ENCODE assay signal across 8 mouse cellular contexts in genomic region chr9:31348915-31349314, GRCm38 (mm10). TPM values are rescaled to one million over a fixed set of nuclear protein-coding genes. Genes with fewer than 3 reads are reported as not detected.
DNase-seq lines count a peak whose midpoint lies in the region; ATAC-seq and TF ChIP-seq lines count a peak whose summit lies in the region.

No protein-coding gene starts in this region.

- H3K27ac ChIP-seq in forebrain, embryonic 10.5 days: no peak overlapping the region
- no peak overlapping the region for H3K27ac ChIP-seq in lung, postnatal 0 days (ENCODE audit: low read length)

- H3K36me3 ChIP-seq in E14TG2a.4 (ENCODE audit: insufficient read depth, low read length): peaks cover 63% of the 10 kb centered on the region
- H3K36me3 ChIP-seq in forebrain, embryonic 10.5 days (replicated peaks): peaks cover 28% of the 10 kb centered on the region
- peaks cover 5% of the 10 kb centered on the region for H3K36me3 ChIP-seq in lung, postnatal 0 days (ENCODE audit: insufficient read depth, low read length)

- peaks cover 15% of the 10 kb centered on the region for H3K4me1 ChIP-seq in E14TG2a.4 (replicated peaks; ENCODE audit: low read depth, low read length)
- peaks cover 7% of the 10 kb centered on the region for H3K4me1 ChIP-seq in forebrain, embryonic 10.5 days
- no peaks in the 10 kb centered on the region for H3K4me1 ChIP-seq in lung, postnatal 0 days (ENCODE audit: insufficient read depth, low read depth, low read length)

- peak; percentile 90 for TF ChIP-seq CTCF in E14TG2a.4 (conservative IDR thresholded peaks at IDR 0.05; ENCODE audit: low read length)
- TF ChIP-seq CTCF in brain, embryonic 14.5 days (IDR thresholded peaks at IDR 0.05; ENCODE audit: borderline replicate concordance, extremely low read depth, insufficient read depth, insufficient read length): peak; percentile 96
- TF ChIP-seq CTCF in lung, postnatal 0 days (IDR thresholded peaks at IDR 0.05): peak; percentile 98

- no peak overlapping the region for H3K9ac ChIP-seq in lung, postnatal 0 days (replicated peaks; ENCODE audit: low read depth)

- 70% methylated on average over 11 of the region's 11 CpGs for WGBS in forebrain, embryonic 10.5 days
- WGBS in lung, postnatal 0 days: 59% methylated on average over 11 of the region's 11 CpGs

- no peaks in the 10 kb centered on the region for H3K27me3 ChIP-seq in E14TG2a.4 (ENCODE audit: insufficient read depth, low read length)
- H3K27me3 ChIP-seq in forebrain, embryonic 10.5 days (ENCODE audit: poor library complexity, severe bottlenecking): no peaks in the 10 kb centered on the region
- H3K27me3 ChIP-seq in lung, postnatal 0 days (replicated peaks; ENCODE audit: insufficient read depth, low read length): no peaks in the 10 kb centered on the region

- H3K4me2 ChIP-seq in lung, postnatal 0 days (replicated peaks; ENCODE audit: low read depth, low read length): no peak overlapping the region

- peak; percentile 65; the same call in 1 of the 2 replicates for ATAC-seq in lung, postnatal 0 days

- H3K9me3 ChIP-seq in E14TG2a.4 (ENCODE audit: low read length): no peaks in the 10 kb centered on the region
- H3K9me3 ChIP-seq in forebrain, embryonic 10.5 days: no peaks in the 10 kb centered on the region
- H3K9me3 ChIP-seq in lung, postnatal 0 days (ENCODE audit: low read length): no peaks in the 10 kb centered on the region

- no peak overlapping the region for H3K4me3 ChIP-seq in E14TG2a.4 (replicated peaks; ENCODE audit: low read length)
- H3K4me3 ChIP-seq in forebrain, embryonic 10.5 days: no peak overlapping the region
- no peak overlapping the region for H3K4me3 ChIP-seq in lung, postnatal 0 days (ENCODE audit: low read depth, low read length)

- DNase-seq in brain, embryonic 14.5 days (ENCODE audit: low read depth): peak; percentile 80
- peak; percentile 51 for DNase-seq in forebrain, embryonic 10.5 days (ENCODE audit: extremely low spot score, low spot score)
- peak; percentile 82 for DNase-seq in heart, postnatal 4 days
- DNase-seq in layer of hippocampus, adult 11-12 months (ENCODE audit: low spot score): peak; percentile 75
- DNase-seq in lung, postnatal 0 days (ENCODE audit: low spot score): peak; percentile 85
- DNase-seq in ovary, postnatal 14 days (ENCODE audit: low spot score): peak; percentile 68
- peak; percentile 69 for DNase-seq in thymus, postnatal 14 days

- TF ChIP-seq EP300 in lung, postnatal 0 days (IDR thresholded peaks at IDR 0.05): no peak

- TF ChIP-seq POLR2A in brain, embryonic 14.5 days (IDR thresholded peaks at IDR 0.05; ENCODE audit: borderline replicate concordance, extremely low read depth, insufficient read depth, insufficient read length, poor library complexity, severe bottlenecking): no peak

RNA-seq across cellular contexts. Expression of gene Nfrkb, which starts 37.1 kb away (rescaled TPM):
- 36.4 and 42.3 TPM in 2 replicates for polyA plus RNA-seq in brain, embryonic 14.5 days (2012; rRNA removed)
- polyA plus RNA-seq in forebrain, embryonic 10.5 days (2016; fragmentation: Nextera tagmentation; extraction: Ambion mirVana): 20.0 and 24.0 TPM in 2 replicates
- 10 to 100 TPM; 18.6 to 21.8 TPM for total RNA-seq in heart, postnatal 4 days (2021)
- polyA plus RNA-seq in lung, postnatal 0 days (2015; fragmentation: Nextera tagmentation; extraction: Ambion mirVana): 13.0 and 13.3 TPM in 2 replicates
